Mouse (Mus musculus) megakaryocyte, embryonic 14.5 days (primary cell): Measurements from ENCODE around the gene Samd4b. TPM values are rescaled to one million over a fixed set of nuclear protein-coding genes. Genes with fewer than 3 reads are reported as not detected.
A peak's percentile ranks its signal among the peaks of the same experiment; 100 is the strongest.

ENCODE experiments used
- H3K27me3 ChIP-seq: replicated peaks from 2 replicates; pipeline ENCODE3; 2012; ENCODE audit warnings: inconsistent platforms
- H3K36me3 ChIP-seq: replicated peaks from 2 replicates; pipeline ENCODE3; 2012; ENCODE audit warnings: low read length, inconsistent platforms, mixed read lengths
- H3K4me1 ChIP-seq: 2 replicates; pipeline ENCODE4 v1.6.1; 2012; ENCODE audit warnings: inconsistent platforms
- H3K4me3 ChIP-seq: replicated peaks from 2 replicates; pipeline ENCODE3; 2012; ENCODE audit warnings: moderate library complexity, mild to moderate bottlenecking, inconsistent platforms
- H3K9me3 ChIP-seq: 2 replicates; pipeline ENCODE4 v1.6.1; 2012; ENCODE audit warnings: inconsistent platforms
- FLI1 ChIP-seq: IDR thresholded peaks from 2 replicates; pipeline ENCODE4 v1.6.1; 2012; ENCODE audit warnings: low read length, inconsistent platforms, mixed read lengths
- GATA1 ChIP-seq: IDR thresholded peaks from 3 replicates; pipeline ENCODE4 v1.6.1; 2012; ENCODE audit warnings: mixed read lengths, low read length, inconsistent platforms, borderline replicate concordance
- polyA plus RNA-seq: library from polyadenylated mRNA; stranded (reverse); fragments of >175 nt; gene quantifications from 2 replicates; pipeline ENCODE4 v1.2.3, GENCODE M21; 2012; ENCODE audit warnings: low replicate concordance; ENCODE audit not compliant: insufficient read depth

Gene Samd4b
- polyA plus RNA-seq, 1 experiment, result 125 TPM

DNA sequence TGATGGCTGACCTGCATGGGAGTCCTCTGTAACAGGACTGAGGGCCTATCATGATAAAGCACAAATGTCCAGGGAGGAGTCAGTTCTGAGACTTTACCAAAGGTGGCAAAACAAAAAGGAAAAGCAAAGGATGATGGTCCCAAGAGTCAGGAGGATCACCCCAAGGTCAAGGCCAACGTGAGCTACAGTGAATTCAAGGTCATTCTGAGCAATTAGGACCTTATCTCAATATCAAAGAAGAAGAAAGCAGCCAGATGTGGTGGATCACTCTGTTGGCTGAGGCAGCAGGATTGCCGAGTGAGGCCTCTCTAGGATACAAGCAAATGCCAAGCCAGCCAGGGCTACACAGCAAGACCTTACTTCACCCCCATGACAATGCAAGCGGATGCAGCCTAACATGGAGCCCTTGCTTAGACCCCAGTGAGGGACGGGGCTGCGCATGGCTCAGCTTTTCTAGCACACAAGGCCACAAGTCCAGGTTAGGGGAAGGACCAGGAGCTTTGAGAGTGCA lies 19.3 kb downstream of the Samd4b start:
- H3K4me1 ChIP-seq, result peaks cover 98% of the 10 kb centered on the region
- TF ChIP-seq FLI1, result no peak
- TF ChIP-seq GATA1, result no peak
- H3K27me3 ChIP-seq, result no peaks in the 10 kb centered on the region
- H3K9me3 ChIP-seq, result peaks cover 3% of the 10 kb centered on the region; the same call in 1 of the 2 replicates
- no peak overlapping the region for H3K4me3 ChIP-seq
- H3K36me3 ChIP-seq, result peaks cover 18% of the 10 kb centered on the region

DNA sequence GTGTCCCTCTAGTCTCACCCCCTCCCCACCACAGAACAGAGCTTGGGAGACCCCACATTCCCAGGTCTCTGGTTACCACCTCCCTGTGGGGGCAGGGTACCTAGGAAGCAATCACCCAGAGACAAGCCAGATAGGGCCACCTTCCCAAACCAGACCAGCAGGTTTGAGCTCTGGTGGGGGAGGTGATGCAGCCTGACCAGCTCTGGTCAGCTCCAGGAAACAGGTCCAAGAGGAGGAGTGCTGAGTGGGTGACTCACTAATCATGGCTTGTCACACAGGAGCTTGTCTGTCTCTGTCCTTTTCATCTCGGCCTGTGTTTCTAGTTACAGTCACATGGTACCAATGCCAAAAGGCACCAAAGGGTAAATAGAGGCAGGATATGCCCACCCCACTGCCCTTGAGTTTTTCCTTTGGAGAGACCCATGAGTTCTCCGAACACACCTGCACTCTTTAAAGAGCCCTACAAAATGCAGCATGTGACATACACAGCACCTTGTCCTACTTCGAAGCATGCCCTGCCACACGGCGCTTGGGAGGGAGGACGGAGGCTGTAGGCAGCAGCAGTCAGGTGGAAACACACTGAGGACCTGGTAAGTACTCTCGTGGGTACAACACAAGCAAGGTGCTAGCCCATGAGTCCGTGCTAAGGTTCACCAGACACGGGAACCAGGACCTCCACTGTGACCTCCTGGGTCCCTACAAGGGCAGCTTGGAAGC lies 20.0 kb downstream of the Samd4b start:
- Histone ChIP-seq H3K4me3 (peak overlapping the region; percentile 5), H3K36me3 (peaks cover 18% of the 10 kb centered on the region), H3K4me1 (peaks cover 98% of the 10 kb centered on the region), H3K27me3 (no peaks in the 10 kb centered on the region), H3K9me3 (peaks cover 3% of the 10 kb centered on the region; the same call in 1 of the 2 replicates)
- TF ChIP-seq GATA1, result no peak
- no peak for TF ChIP-seq FLI1

DNA sequence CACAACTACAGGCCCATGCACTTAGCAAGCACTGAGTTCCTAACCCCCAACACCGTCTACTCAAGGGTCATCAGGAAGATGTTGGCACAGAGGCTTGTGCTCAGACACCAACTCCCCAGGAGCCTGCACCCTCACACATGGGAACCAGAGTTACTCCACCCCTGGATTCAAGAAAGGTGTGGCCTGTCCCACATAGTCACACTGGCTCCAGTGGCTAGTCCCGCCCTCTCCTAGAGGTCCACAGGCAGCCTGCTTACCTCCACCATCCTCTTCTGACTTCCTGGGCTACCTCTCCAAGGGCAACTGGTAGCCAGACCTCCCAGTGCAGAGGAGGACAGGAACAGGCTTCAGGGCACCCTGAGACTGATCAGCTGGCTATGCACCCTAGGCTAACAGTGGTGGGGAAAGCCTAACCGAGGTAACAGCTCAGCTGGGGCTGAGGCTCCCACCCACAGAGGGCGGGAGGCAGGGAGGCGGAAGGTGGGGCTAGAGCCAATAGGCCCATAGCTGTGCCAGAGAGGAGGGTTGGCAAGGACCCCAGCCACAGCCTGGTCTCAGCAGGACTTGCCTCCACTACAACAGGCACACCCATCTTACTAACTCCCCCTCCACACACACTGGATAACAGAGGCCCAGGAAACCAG lies 21.6 kb downstream of the Samd4b start:
- no peak for TF ChIP-seq FLI1
- no peak for TF ChIP-seq GATA1
- Histone ChIP-seq H3K4me1 (peaks cover 95% of the 10 kb centered on the region), H3K27me3 (no peaks in the 10 kb centered on the region), H3K4me3 (no peak overlapping the region), H3K36me3 (peaks cover 16% of the 10 kb centered on the region), H3K9me3 (peaks cover 3% of the 10 kb centered on the region; the same call in 1 of the 2 replicates)

DNA sequence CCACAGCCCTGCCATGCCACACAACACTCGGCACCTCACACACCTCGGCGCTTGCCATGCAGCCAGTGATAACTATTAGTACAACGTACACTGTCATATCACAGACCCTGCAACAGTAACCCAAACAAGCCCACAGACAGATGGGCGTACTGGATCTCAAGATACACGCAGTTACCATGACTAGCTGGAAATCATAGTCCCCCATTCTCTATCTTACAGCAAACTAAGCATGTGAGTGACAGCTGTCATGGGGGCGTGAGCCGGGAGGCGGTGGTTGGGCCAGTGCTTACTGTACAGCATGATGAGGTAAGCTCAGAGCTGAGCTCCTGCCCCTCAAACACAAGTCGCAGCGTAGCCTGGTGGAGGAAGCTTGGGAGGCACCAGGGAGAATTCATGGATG lies 22.3 kb downstream of the Samd4b start:
- TF ChIP-seq GATA1, result no peak
- no peak for TF ChIP-seq FLI1
- Histone ChIP-seq H3K4me3 (no peak overlapping the region), H3K27me3 (no peaks in the 10 kb centered on the region), H3K36me3 (peaks cover 9% of the 10 kb centered on the region), H3K9me3 (no peaks in the 10 kb centered on the region), H3K4me1 (peaks cover 97% of the 10 kb centered on the region)

DNA sequence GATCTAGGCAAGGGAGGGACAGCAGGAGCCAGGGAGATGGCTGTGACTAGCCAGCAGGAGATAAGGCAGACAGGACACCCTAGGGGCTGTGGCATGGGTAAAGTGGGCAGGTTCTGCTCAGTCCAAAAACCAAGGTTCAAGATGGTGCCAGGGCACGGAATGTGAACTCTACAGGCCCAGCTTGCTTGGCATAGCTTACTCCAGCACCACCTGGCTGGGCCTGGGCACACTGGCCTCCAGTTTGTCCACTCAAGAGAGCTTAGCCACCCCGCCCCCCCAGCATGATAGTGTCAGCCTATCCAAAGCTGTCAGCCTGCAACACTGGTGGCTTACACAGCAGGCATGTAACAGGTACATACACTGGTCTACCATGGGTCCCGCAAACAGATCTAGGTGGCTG lies 24.7 kb downstream of the Samd4b start:
- peaks cover 14% of the 10 kb centered on the region for H3K36me3 ChIP-seq
- TF ChIP-seq FLI1 (no peak), GATA1 (no peak)
- H3K4me3 ChIP-seq, result no peak overlapping the region
- no peaks in the 10 kb centered on the region for H3K9me3 ChIP-seq
- no peaks in the 10 kb centered on the region for H3K27me3 ChIP-seq
- H3K4me1 ChIP-seq, result peaks cover 82% of the 10 kb centered on the region

DNA sequence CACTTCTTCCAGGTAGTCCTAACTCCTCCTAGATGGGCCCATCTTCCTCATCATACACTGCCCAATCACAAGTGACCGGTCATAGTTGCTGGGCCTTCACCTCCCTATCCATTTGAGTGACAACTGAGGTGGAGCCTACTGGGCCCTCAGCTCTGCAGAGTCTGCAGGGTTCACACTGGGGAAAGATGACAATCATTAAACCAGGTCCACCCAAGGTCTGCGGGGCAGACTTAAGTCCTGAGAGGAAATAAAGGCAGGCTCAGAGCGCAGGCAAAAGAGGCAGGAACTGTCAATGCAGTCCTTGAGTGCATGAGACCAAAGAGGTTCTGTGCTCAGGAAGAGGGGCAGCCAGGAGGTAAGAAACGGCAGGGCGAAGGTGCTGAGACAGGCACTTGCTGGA lies 25.3 kb downstream of the Samd4b start:
- no peaks in the 10 kb centered on the region for H3K27me3 ChIP-seq
- peaks cover 82% of the 10 kb centered on the region for H3K4me1 ChIP-seq
- H3K9me3 ChIP-seq, result no peaks in the 10 kb centered on the region
- no peak for TF ChIP-seq GATA1
- TF ChIP-seq FLI1, result no peak
- H3K4me3 ChIP-seq, result no peak overlapping the region
- H3K36me3 ChIP-seq, result peaks cover 19% of the 10 kb centered on the region

DNA sequence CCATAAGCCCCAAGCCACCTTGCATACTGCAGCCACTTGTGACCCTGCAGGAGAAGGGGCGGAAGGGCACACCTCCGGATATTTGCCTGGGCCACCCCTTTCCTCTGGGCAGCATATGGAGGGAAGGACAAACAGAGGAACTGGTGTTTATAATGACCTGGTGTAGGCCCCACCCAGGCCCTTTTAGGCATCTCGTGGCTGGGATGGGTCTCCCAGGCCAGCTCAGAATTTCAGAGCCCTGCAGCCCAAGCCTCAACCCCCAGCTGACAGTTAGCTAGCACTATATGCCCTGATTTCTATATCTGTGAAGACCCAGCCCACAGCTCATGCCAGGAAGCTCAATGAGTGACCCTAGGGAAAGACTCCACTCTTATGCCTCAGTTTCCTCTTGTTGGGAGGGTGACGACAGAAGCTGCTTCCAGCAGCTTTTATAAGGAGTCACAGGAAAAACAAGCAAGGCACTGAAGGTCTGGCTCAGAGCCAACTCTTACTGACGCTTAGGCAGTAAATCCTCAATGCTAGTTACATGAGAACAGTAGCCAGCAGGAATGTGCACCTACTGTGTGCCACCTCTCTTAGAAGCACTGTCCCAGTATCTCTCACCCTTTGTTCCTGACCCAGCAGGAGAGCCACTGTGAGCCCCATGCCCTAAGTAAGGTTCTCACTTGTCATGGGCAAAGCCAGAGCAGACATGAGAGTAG lies 26.8 kb downstream of the Samd4b start:
- TF ChIP-seq GATA1 (no peak), FLI1 (no peak)
- Histone ChIP-seq H3K4me1 (peaks cover 82% of the 10 kb centered on the region), H3K4me3 (no peak overlapping the region), H3K9me3 (no peaks in the 10 kb centered on the region), H3K36me3 (peaks cover 34% of the 10 kb centered on the region), H3K27me3 (no peaks in the 10 kb centered on the region)

DNA sequence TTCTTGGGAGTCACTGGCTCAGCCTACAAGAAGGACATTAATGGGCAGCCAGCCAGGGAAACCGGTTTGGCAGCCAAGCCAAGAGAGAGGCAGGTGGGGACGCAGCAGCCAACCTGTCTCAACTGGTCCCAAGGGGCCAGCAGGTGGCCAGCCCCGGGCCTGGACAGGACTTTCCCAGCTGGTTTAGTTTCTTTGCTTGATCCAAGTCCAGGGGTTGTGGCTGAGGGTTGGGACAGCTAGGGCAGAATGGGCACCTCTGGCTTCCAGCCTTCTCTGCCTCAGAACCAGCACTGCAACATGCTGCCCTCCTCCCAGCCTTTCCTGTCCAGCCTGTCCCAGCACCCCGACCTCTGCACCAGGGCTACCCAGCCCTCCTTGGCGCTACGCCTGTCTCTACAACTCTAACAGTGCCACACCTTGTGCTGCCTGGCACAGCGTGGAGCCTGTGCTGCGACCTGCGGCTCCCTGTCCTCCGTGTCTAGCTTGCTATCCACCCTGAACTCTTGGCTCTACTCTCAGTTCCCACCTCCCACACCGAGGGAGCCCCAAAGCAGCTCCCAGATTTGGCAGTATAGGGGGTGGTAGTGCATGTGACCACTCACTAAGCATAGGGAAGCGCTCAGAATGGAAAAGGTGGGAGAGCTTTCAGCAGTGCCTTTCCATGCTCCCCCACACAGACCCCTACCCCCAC lies 27.5 kb downstream of the Samd4b start:
- Histone ChIP-seq H3K27me3 (no peaks in the 10 kb centered on the region), H3K4me3 (peak overlapping the region; percentile 26), H3K4me1 (peaks cover 82% of the 10 kb centered on the region), H3K9me3 (no peaks in the 10 kb centered on the region), H3K36me3 (peaks cover 41% of the 10 kb centered on the region)
- TF ChIP-seq GATA1 (no peak), FLI1 (no peak)

DNA sequence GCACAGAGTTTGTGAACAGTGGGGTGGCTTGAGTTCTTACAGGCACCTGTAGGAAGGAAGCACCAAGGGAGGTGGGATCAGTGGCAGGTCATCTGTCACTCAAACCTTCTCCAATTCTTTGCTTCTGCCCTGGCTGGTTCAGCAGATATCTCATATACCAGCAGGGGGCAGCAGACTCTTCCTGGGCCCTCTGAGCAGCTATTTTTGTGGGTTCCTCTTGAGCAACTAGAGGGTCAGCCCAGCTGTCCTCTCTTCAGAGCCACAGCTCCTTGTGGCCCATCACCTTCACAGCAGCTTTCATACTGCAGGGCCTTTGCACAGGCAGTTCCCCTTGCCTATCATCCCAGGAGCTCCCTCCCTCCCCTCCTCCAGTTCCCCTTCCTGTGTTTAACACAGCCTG lies 29.7 kb downstream of the Samd4b start:
- Histone ChIP-seq H3K27me3 (no peaks in the 10 kb centered on the region), H3K4me3 (no peak overlapping the region), H3K36me3 (peaks cover 63% of the 10 kb centered on the region), H3K9me3 (no peaks in the 10 kb centered on the region), H3K4me1 (peaks cover 67% of the 10 kb centered on the region)
- no peak for TF ChIP-seq FLI1
- TF ChIP-seq GATA1, result no peak
